Mouse (Mus musculus) kidney, adult 11 months (tissue): ENCODE measurements around the gene Igsf3.

Experiments used
- DNase-seq: peaks from one replicate; pipeline ENCODE4 v3.0.0; 2022

Igsf3 gene

DNA sequence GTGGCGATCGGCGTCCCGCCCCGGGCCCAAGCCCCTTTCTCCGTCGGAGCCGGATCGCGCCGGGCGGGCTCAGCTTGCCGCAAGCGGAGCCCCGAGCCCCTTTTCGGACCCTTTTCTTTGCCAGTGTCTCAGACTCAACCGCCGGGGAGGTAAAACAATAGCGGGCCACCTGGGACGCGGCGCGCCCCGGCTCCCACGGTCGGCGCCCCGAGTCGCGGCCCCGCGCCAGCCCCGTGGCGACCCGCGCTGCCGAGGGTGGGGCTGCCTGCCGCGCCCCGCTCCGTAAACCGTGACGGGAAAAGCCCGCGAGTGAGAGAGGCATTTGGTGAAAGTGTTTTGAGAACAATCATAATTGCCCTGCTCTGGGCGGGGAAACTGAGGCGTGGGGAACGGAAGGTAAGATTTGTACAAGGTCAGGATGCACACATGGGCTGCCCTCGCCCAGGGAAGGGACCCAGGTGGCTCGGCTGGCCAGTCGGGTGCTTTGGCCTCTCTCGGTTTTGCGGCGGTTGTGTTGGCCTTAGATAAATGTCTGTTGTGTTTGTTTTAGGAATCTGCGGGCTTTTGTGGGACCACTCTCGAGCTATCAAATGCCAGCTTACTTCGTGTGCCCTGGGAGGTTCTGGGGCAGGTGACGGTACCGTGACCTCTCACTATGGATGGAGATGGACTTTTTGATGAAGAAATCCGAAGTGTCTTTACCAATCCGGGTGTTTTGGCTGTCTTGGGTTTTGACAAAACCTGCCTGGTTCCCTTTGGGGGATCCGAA is 557 bp downstream of the Igsf3 start:
- no peak for DNase-seq

DNA sequence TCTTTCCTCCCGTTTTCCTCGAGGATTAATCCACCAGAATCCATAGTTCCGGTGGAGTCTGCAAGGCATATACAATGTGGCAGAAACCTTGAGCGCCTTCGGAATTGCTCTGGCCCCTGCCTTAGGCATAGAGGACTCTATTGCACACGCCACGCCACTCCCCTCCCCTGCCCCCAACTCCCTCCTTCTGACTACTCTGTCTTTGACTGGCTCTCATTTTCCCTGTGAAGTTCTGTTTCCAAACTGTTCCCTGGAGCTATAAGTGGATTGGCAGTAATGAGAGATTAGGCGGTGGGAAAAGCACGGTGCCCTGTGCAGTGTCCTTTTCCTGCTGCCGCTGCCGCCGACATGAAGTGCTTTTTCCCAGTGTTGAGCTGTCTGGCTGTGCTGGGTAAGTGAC is 1.2 kb downstream of the Igsf3 start:
- no peak for DNase-seq

DNA sequence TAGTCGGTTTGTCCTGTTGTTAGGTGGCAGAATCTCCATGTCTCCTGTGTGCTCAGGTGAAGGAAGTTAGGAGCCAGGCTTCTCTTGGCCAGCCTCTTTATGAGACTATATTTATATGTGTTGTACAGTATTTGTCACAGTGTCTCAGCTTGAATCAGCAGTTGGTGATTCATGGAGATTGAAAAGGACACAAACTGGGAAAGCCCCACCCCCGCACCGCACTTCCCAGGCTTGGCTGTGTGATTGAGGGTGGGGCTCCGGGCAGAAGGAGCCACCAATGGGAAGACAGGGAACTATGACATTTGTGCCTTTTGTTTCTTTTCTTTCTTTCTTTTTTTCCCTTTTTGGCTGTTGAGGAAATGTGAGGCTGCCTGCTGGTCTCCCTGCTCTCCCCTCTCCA is 2.9 kb downstream of the Igsf3 start:
- DNase-seq, result no peak

DNA sequence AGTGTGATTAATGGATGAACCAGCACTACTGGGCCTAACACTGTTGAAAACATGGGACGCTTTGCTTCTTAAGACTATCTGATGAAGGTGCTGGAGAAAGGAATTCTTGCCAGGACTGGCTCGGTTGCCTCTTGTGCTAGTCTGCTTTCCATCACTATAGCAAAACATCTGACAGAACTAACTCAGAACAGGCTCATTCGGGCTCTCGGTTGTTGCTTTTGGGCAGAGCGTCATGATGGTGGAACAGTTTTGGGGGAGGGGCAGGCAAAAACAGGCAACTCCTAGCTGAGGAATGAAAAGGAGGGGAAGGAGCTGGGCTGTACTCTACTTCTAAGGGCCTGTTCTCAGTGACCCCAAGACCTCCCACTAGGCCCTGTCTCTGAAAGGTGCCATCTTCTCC is 4.8 kb downstream of the Igsf3 start:
- DNase-seq, result no peak

DNA sequence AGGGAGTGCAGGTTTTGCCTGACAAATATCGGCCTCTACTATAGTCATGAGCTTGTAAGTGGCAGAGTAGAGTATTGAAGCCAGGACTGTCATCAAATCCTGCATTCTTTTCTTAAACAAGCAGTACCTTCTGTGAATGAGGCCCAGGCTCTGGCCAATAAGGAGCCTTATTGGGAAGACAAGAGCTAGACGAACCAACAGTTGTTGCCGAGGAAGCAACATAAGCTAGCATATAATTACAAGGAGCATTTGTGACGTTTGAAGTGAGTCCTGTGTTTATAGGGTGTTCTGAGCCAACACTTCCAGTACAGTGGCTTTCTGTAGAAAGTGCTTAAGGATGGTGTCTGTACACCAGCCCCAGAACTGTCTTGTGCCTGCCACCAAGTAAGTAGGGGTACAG is 5.9 kb downstream of the Igsf3 start:
- DNase-seq, result no peak

DNA sequence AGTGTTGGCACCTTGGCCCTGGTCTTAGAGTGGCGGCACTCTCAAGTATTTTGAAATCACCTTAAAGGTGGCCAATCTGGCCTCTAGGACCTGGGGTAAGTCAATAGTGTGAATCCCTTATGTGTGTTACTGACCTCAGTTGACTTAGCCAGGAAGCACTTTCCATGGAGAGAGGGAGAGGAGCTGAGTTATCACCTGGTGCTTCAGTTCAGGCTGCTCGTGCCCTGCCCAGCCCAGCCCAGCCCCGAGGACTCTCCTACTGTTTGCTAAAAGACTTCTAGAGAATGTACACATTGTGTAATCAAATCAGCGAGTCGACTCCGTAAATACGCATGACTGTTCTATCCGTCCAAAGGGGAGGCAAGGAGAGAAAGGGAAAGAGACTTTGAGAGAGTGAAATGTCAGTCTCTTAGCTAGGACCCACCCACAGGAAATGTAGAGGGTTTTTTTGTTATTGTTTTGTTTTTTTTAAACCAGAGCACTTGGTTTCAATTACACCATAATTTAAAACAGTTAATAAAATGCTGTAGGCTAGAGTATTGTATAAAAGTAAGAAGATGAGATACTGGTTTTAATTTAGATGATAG is 9.6 kb downstream of the Igsf3 start:
- DNase-seq, result no peak

DNA sequence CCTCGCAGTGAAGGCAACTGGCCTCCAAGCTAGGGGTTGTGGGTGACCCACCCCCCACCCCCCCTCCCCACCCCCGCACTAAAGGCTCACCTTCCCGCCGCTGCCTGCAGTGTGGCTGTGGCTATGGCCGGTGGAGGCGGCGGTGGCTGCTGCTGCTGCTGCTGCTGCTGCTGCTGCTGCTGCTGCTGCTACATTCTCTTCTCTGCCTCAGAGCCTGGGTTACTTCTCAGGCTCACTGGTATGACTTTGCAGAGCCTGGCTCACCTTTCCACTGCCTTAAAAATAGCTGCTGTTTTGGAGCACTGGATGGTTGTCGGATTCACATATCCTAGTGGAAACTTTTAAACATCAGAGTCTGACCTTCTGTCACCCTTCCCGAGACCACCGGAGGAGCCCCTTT is 11.0 kb downstream of the Igsf3 start:
- no peak for DNase-seq

DNA sequence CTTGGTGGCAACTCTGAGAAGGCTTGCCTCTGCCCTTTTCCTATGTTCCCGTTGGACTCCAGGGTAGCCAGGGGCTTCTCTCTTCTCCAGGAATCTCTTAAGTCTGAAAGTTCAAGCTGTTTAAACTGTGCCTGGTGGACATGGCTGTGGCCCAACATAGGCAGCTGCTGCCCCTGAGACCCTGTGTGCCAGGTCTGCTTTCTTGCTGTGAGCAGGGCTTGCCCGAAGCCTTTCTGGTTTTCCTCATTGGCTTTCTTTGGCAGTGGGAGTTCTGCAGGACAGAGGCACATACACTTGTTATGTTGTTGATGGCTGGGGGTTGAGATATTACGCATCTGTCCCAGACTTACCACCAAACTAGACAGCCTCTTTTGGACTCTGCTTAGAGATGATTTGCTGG is 12.7 kb downstream of the Igsf3 start:
- no peak for DNase-seq

DNA sequence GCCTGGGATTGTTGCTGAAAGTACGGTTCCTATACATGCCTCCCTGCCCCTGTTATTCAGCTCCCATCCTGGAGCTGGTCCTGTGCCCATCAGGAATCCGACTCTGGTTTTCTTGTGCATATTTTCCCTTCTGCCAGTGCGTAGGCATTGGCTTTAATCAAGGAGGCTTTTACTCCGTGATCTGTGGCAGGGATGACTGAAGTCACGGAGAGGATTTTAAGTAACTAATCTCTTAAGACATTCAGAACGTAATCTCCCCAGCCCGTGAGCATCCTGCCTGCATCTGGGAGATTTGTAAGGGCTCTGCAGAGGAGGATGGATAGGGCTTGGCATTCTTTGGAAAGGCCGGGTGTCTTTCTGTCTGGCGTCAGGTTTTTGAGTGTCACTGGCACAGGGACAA is 13.6 kb downstream of the Igsf3 start:
- no peak for DNase-seq

DNA sequence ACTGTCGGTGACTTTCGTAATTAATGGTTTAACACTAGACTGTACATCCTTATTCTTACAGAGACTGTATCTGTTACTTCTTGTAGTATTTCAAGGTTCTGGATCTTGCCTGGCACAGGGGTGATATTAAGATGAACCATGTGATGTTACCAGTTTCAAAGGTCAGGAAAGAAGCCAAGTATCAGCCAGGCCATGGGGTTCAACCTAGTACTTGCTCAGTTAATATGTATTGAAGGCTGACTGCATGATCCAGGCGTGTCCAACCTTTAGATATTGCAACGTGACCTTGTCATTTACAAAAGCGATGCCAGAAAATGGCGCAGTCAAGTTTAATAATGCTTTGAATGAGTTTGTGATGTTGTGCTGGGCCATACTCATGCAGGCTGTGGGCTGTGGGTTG is 15.1 kb downstream of the Igsf3 start:
- peak; percentile 76 for DNase-seq

DNA sequence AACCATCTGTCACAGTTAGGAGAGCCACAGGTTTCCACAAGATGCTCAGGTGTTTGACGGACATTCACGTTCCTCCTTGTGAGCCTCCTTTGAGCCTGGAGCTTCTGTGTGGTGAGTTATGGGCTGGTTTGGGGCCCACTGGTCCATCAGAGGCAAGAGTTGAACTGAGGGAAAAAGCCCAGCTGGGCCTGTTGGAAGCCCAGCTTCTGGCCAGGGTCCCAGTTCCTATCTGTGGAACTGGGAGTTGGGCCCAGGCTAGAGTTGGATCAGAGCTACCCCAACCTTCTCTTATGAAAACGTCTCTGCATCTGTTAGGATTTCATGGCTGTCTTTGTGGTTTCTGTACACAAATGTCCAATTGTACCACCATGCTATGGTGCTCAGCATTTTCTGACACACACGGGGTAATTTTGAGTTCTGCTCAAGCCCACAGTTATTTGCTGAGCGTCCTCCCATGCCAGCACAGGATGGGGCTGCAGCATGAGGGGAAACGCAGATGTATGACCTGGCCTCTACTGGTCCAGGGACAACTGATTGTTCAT is 16.3 kb downstream of the Igsf3 start:
- DNase-seq, result no peak

DNA sequence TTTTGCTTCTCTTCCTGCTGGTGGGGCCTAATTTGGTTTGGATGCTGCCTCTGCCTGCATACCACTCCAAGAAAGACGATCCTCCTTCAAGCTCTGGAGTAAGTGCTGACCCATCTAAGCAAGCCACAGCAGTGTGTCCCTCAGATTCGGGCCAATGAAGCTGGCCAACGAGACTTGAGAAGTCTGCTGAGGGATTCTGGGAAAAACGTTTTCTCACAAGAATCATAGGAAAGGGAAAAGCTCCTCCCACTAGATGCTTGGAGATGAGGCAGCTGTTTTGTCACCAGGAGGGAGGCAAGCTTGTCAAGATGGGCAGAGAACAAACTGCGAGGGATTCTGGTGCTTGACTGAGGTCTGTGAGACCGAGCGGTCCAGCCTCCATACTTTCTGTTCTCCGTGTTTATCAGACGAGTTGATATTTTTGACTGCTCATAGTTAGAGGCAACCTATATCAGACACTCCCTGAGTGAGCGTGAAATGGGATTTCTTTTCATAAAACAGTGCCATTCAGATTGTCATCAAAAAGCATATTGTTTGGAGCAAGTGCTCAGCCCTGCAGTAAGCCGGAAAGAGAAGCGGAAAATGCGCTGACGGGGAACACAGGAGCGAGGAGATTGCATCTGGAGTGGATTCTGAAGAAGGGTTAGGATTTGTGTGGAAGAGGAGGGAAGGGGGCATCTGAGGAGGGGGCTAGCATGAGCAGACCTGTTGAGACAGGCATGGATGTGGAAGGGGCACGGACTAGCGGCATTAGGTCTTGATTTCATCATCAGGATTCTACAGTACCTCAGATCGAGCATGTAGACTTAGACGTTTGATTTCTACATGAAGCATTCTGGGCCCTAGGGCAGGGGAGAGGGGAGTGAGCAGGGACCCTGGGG is 17.0 kb downstream of the Igsf3 start:
- DNase-seq, result no peak

DNA sequence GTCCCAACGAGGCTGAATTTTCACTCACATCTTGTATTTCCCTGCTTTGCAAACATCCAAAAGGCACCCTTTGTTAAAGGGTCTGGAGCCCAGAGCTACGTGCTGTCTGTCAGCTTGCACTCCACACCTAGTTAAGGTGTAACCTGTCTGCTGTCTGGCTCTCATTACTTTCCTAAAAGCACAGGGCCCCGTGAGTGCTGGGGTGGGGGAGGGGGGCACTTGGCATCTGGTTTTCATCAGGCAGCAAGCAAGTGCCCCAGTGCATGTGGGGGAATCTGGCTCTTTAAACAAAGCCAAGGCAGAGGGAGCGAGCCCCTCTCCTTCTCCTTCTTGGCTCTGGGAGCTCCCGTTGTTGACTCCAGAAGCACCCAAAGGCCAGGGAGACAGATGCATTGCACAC is 18.5 kb downstream of the Igsf3 start:
- DNase-seq, result no peak

DNA sequence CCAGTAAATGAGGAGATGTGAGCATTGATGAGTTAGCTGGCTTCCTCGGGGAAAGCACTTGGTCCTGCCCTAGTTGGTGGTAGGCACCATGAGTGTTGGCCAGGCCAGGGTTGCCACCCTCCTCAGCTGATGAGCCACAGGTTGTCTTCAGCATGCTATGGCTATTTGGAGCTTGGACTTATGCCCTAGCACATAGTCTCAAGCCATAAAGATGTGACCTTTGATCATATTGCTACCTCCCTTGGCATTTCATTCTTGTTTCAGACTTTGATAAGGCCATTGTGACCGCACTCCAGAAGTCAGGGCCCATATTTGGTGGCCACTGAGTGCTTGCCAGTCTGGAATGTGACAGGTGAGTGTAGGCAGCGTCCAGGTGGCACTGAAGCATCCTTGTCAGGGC is 19.2 kb downstream of the Igsf3 start:
- no peak for DNase-seq

DNA sequence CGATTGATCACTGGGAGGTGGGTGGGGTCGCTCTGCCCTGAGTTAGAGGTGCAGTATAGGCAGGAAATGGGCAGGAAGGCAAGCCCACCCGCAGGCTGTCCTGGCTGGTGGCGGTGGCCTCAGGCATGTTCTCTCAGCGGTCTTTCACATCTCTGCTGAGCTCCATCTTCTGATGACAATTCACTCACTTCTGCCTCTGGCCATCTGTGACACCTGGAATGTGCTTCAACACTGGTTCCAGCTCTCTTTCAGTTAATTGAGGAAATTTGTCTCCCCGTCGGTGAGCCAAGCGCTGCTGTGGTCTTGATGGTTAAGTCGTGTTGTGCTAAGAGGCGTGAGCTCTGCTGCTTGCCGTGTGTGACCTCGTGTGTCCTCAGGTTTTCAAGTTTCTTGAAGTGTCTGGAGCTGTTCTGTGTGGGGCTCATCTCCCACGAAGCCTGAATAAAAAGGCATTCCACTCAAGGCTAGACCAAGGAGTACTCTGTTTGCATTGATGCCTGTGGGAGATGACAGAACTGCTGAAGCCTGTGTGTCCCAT is 19.9 kb downstream of the Igsf3 start:
- no peak for DNase-seq

DNA sequence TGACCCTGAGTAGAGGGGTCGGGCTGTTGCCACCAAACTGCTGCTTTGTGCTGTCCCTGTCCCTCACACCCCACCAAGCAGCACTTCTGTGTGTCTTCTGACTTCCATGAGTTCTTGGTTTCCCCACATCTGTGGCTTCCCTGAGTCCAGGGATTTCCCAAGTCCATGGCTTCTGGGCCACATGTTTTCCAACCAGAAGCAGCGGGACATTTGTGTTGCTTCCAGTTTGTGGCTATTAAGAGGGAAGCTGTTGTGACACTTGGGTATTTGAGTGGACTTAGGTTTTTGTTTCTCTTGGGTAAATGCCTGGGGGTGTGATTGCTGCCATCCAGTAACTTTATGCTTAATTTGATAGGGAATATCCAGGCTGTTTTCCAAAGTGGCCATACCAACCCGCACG is 20.5 kb downstream of the Igsf3 start:
- DNase-seq, result no peak

DNA sequence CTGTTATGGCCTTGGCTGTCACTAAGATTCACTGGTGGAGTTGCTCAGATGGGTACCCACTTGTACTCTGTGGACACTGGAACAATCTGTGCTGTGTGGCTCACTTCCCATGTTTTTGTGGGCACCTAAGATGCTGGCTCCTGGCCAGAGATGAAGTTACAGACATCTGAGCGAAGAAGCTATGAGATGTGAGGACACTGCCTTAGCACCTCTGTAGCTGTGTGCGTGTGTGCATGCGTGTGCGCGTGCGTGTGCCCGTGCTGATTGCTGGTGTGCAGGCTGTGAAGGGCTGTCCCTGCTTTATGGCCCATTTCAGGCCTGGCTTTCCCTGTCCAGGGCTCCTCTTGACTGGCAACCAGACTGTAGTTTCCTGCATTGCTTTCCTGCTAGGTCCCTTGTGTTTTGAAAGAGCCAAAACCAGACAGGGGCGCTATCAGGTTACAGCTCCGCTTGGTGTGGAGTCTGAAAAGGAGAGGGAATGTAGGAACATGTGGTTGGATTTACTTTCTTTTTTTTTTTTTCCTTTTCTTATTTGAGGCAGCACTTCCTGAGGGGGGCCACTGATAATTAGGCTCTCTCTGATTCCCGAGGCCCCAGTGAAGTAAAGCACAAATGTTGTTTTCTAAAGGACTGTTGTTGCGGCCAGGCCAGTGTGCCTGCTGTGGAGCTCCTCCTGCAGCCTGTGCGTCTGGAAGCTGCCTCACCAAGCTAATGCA is 21.3 kb downstream of the Igsf3 start:
- DNase-seq, result no peak

DNA sequence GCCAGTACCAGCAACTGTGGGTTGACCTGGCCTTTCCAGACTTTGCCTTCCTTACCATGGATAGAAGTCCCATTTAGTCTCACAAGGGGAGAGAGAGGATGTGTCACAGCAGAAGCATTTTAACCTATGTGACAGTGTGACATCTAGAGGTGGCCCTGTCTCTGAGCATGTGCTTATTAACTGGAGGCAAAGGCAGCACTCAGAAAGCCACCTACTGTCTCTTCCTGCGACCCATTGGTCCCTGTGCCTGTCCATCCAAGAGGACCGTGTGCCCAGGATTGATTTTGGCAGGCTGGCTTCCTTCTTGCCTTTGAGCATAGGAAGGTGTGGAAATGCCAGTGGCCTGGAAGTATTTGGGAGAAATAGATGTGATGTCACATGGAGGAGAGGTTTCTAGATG is 22.0 kb downstream of the Igsf3 start:
- no peak for DNase-seq

DNA sequence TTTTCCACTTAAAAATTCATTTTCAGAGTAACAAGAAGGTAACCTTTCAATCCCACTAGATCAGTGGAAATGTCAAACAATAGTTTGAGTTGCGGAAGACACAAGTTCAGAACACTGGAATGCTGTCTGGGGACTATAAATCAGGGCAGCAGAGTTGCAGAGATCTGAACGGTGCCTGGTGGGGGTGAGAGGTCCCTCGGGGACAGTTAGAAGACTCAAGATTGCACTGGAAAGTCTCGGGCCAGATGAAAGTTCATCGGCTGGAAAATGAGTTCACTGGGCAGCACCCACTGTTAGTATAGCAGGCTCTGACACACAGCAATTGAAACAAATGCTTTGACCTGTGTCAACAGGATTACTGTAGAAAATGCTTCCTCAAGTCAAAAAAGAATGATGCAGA is 24.6 kb downstream of the Igsf3 start:
- no peak for DNase-seq

DNA sequence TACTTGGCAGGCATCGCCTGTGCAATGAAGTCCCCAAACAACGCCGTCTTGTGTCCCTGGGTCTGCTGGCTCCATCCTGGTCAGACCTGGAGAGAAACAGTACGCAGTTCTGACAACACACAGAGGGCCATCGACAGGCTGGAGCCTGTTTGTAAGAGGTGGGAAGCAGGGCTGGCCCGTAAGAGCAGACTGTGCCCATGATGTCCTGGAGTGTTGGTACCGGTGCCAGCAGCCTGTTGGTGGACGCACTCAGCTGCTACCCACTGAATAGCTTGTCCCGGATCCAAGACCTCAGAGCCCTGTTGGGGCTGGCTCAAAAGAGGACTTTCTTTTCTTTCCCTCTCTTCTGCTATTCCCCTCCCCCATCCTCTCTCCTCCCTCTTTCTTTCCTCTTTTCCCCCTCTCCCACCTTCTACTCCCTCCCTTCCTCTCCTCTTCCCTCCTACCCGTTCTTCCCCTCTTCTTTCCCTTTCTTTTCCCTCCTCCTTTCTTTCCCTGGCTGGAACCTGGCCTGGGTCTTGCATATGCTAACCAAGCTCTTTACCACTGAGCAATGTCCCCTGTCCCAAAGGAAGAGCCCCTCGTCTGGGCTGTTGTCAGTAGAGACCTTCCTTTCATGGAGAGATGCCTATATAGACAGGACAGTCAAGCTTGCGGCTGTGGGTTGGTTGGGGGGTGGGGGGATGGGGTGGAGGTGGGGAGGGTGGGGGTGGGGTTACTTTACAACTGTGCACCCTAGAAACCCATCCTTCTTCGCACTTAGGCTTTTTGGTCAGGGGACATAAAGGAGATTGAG is 27.9 kb downstream of the Igsf3 start:
- no peak for DNase-seq

DNA sequence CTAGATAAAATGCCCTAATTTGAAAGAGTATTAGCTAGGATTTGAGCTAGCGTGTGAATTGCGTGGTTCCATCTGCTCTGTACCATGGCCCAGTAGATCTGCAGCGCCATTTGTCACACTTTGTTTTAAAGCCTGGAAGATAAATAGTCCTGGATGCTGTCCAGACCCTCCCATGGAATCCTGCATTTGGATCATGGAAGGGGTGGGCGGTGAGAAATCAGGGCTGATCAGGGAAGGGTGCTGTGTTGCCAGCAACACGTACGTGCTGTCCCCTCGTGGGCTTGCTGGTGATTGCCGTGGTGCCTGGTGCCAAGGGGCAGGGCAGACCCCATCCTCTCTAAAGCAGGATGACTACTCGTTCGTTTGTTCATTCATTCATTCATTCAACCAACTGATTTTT is 28.6 kb downstream of the Igsf3 start:
- DNase-seq, result no peak

DNA sequence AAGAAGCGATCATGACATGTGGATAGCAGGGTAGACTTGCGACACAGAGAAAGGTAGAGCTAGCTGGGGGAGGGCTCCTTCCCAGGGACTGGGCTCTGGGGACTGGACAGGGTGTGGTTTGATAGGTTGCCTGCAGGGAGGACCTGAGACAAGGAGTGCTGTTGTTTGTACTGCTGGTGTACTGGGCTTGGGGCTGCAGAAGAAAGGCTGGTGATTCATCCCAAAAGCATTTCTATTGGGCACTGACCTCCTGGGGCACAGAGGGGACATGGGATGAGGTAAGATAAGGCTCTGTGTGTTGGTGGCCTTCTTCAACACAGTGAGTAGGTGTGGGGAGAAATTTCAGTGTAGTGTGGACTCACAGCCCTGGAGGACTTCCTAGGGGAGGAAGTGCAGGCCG is 29.2 kb downstream of the Igsf3 start:
- DNase-seq, result no peak
